Mouse (Mus musculus) CH12.LX (cell line): ENCODE data around the gene Usp12. TPM values are rescaled to one million over a fixed set of nuclear protein-coding genes. Genes with fewer than 3 reads are reported as not detected.

ENCODE experiments used
- DNase-seq: peaks from one replicate; pipeline ENCODE4 v3.0.0-alpha.2; 2013; ENCODE audit errors: extremely low read depth
- H3K27ac ChIP-seq: 2 replicates; pipeline ENCODE4 v1.5.1; 2012; ENCODE audit warnings: low read depth, mild to moderate bottlenecking, control low read depth, moderate library complexity; ENCODE audit not compliant: insufficient read depth
- H3K27me3 ChIP-seq: replicated peaks from 2 replicates; pipeline ENCODE3; 2012; ENCODE audit warnings: inconsistent platforms
- H3K36me3 ChIP-seq, 2 experiments: replicated peaks in 1 of 2; 2 replicates each; pipeline versions ENCODE3 to v1.6.1; 2012; ENCODE audit warnings: inconsistent platforms in 1 of 2, low read length in 1 of 2, mild to moderate bottlenecking in 1 of 2, mixed read lengths in 1 of 2, moderate library complexity in 1 of 2; ENCODE audit not compliant: control insufficient read depth in 1 of 2, insufficient read depth in 1 of 2
- H3K4me1 ChIP-seq, 2 experiments: 2 replicates each; pipeline ENCODE4 v1.6.1; 2012; ENCODE audit warnings: inconsistent platforms in 1 of 2, moderate library complexity in 1 of 2; ENCODE audit not compliant: insufficient read depth in 2 of 2, control insufficient read depth in 1 of 2
- H3K4me2 ChIP-seq: 2 replicates; pipeline ENCODE4 v1.6.1; 2012; ENCODE audit warnings: low read depth, mild to moderate bottlenecking, control low read depth; ENCODE audit not compliant: poor library complexity, insufficient read depth, severe bottlenecking
- H3K4me3 ChIP-seq, 3 experiments: fragments of 150-350 bp in 1 of 3; sonication (generic) in 1 of 3; replicated peaks in 1 of 3; 2 replicates each; pipeline versions ENCODE3 to v1.5.1; 2011 to 2012; ENCODE audit warnings: low read depth in 2 of 3, low read length in 2 of 3, mild to moderate bottlenecking in 2 of 3, moderate library complexity in 2 of 3, control low read depth in 1 of 3, improper control_type of control experiment in 1 of 3, inconsistent platforms in 1 of 3, mixed read lengths in 1 of 3; ENCODE audit not compliant: poor library complexity in 1 of 3
- H3K79me2 ChIP-seq: replicated peaks from 2 replicates; pipeline ENCODE4 v1.6.1; 2012; ENCODE audit warnings: mild to moderate bottlenecking, moderate library complexity; ENCODE audit not compliant: control insufficient read depth, poor library complexity, insufficient read depth, severe bottlenecking; ENCODE audit errors: extremely low read depth
- H3K9ac ChIP-seq: 2 replicates; pipeline ENCODE4 v1.6.1; 2012; ENCODE audit warnings: low read depth, mild to moderate bottlenecking, control low read depth, moderate library complexity; ENCODE audit not compliant: insufficient read depth
- H3K9me3 ChIP-seq: replicated peaks from 2 replicates; pipeline ENCODE3; 2012; ENCODE audit warnings: low read length, inconsistent platforms, mixed read lengths
- BHLHE40 ChIP-seq: IDR thresholded peaks from 2 replicates; pipeline ENCODE4 v1.6.1; 2011; ENCODE audit warnings: mild to moderate bottlenecking, low read depth, low read length, improper control_type of control experiment
- EP300 ChIP-seq: IDR thresholded peaks from 2 replicates; pipeline ENCODE4 v1.6.1; 2011; ENCODE audit warnings: low read length, improper control_type of control experiment
- JUN ChIP-seq: IDR thresholded peaks from 2 replicates; pipeline ENCODE4 v1.6.1; 2011; ENCODE audit warnings: low read depth, mild to moderate bottlenecking, low read length, improper control_type of control experiment, moderate library complexity; ENCODE audit not compliant: insufficient read depth
- JUND ChIP-seq: conservative IDR thresholded peaks from 2 replicates; pipeline ENCODE4 v1.6.1; 2011; ENCODE audit warnings: low read depth, low read length, improper control_type of control experiment
- KAT2A ChIP-seq: IDR thresholded peaks from 2 replicates; pipeline ENCODE4 v1.6.1; 2012; ENCODE audit warnings: low read length, improper control_type of control experiment, inconsistent platforms; ENCODE audit not compliant: insufficient replicate concordance
- MAZ ChIP-seq: IDR thresholded peaks from 2 replicates; pipeline ENCODE4 v1.6.1; 2012; ENCODE audit warnings: low read depth, mild to moderate bottlenecking, inconsistent platforms, low read length, improper control_type of control experiment, moderate library complexity
- MEF2A ChIP-seq: IDR thresholded peaks from 2 replicates; pipeline ENCODE4 v1.6.1; 2014; ENCODE audit warnings: low read depth, mild to moderate bottlenecking, inconsistent platforms, low read length, improper control_type of control experiment, borderline replicate concordance
- MYC ChIP-seq: IDR thresholded peaks from 2 replicates; pipeline ENCODE4 v1.6.1; 2011; ENCODE audit warnings: low read depth, mild to moderate bottlenecking, improper control_type of control experiment, low read length
- NRF1 ChIP-seq: IDR thresholded peaks from 2 replicates; pipeline ENCODE4 v1.6.1; 2014; ENCODE audit warnings: low read depth, mild to moderate bottlenecking, inconsistent platforms, low read length, improper control_type of control experiment, moderate library complexity
- PAX5 ChIP-seq: IDR thresholded peaks from 2 replicates; pipeline ENCODE4 v1.6.1; 2012; ENCODE audit warnings: low read length, inconsistent platforms, mixed read lengths
- POLR2AphosphoS2 ChIP-seq: IDR thresholded peaks from 2 replicates; pipeline ENCODE4 v1.6.1; 2011; ENCODE audit warnings: low read depth, low read length, improper control_type of control experiment
- TCF12 ChIP-seq: IDR thresholded peaks from 2 replicates; pipeline ENCODE4 v1.6.1; 2014; ENCODE audit warnings: low read depth, mild to moderate bottlenecking, inconsistent platforms, low read length, improper control_type of control experiment
- UBTF ChIP-seq: IDR thresholded peaks from 2 replicates; pipeline ENCODE4 v1.6.1; 2012; ENCODE audit warnings: low read depth, mild to moderate bottlenecking, inconsistent platforms, low read length, improper control_type of control experiment, moderate library complexity
- ZC3H11A ChIP-seq: IDR thresholded peaks from 2 replicates; pipeline ENCODE4 v1.6.1; 2012; ENCODE audit warnings: low read depth, mild to moderate bottlenecking, inconsistent platforms, low read length, improper control_type of control experiment
- ZKSCAN1 ChIP-seq: IDR thresholded peaks from 2 replicates; pipeline ENCODE4 v1.6.1; 2012; ENCODE audit warnings: low read depth, inconsistent platforms, low read length, improper control_type of control experiment, borderline replicate concordance
- ZNF384 ChIP-seq: IDR thresholded peaks from 2 replicates; pipeline ENCODE4 v1.6.1; 2012; ENCODE audit warnings: low read depth, low read length, improper control_type of control experiment, inconsistent platforms
- dilution Hi-C: fragments of 300-500 bp; cut with MboI; formaldehyde crosslinking; loops from 2 replicates; pipeline ENCODE4 v1.14.3; 2020; ENCODE audit warnings: low sequenced_read_pairs; ENCODE audit not compliant: extremely low pct_unique_long_range_greater_than_20kb, extremely low pct_ligation_motif_present
- in situ Hi-C: fragments of 300-500 bp; cut with MboI; formaldehyde crosslinking; loops from 3 replicates; pipeline ENCODE4 v1.14.3; 2019; ENCODE audit warnings: low sequenced_read_pairs, low pct_ligation_motif_present, low pct_unique_long_range_greater_than_20kb, mixed read lengths
- polyA plus RNA-seq: library from polyadenylated mRNA; unstranded; fragments of >175 nt; gene quantifications from 2 replicates; pipeline ENCODE4 v1.2.1, GENCODE M21; 2012; ENCODE audit warnings: low read depth; ENCODE audit not compliant: insufficient read length
- total RNA-seq, 2 experiments: library from RNA; depleted of rRNA; stranded (reverse); fragments of 300-350 nt in 1 of 2; fragments of >200 nt in 1 of 2; gene quantifications; 2 replicates each; pipeline ENCODE4 v1.2.3; 2012 to 2014

Gene Usp12
- total and polyA plus RNA-seq, 3 experiments: 7.8 to 17.8 (median 10.1) TPM

- Histone ChIP-seq H3K27ac (no peak overlapping the region), H3K27me3 (no peaks in the 10 kb centered on the region), H3K4me2 (peak overlapping the region; percentile 12; the same call in 1 of the 2 replicates), H3K4me1 (peaks cover 0 to 20% of the 10 kb centered on the region in 2 experiments; a peak in 2 of 4 replicates), H3K36me3 (no peaks in the 10 kb centered on the region), H3K4me3 (no peak overlapping the region), H3K9me3 (peaks cover 10% of the 10 kb centered on the region), H3K79me2 (no peaks in the 10 kb centered on the region), H3K9ac (peak overlapping the region; percentile 20)
- dilution Hi-C loops (no loop called here), in situ Hi-C loops (no loop called here)
- DNase-seq: no peak
- TF ChIP-seq ZNF384: no peak
- TF ChIP-seq EP300: 0 out of 2 replicates have a peak, but pooled peaks have one; percentile 14
- TF ChIP-seq JUN: no peak
- TF ChIP-seq, all 38 proteins: peak for 1
These were observed 11.2 kb upstream of the Usp12 start for GRCm38 (mm10) chr5:146806004-146806430.

GRCm38 (mm10) chr5:146798031-146798430 lies 3.2 kb upstream of the Usp12 start:
- peaks cover 9% of the 10 kb centered on the region for H3K79me2 ChIP-seq
- H3K36me3 ChIP-seq: no peaks in the 10 kb centered on the region
- H3K4me2 ChIP-seq: no peak overlapping the region
- no peak for DNase-seq
- H3K4me3 ChIP-seq: no peak overlapping the region
- in situ Hi-C loops (no loop called here), dilution Hi-C loops (no loop called here)
- H3K9ac ChIP-seq: no peak overlapping the region
- peaks cover 10% of the 10 kb centered on the region for H3K9me3 ChIP-seq
- TF ChIP-seq JUN: no peak
- TF ChIP-seq NRF1: no peak
- no peak for TF ChIP-seq MAZ
- TF ChIP-seq POLR2AphosphoS2: no peak
- no peak for TF ChIP-seq KAT2A
- TF ChIP-seq JUND: no peak
- no peak overlapping the region for H3K27ac ChIP-seq
- H3K4me1 ChIP-seq: peaks cover under 1 to 12% of the 10 kb centered on the region in 2 experiments; a peak in 3 of 4 replicates
- H3K27me3 ChIP-seq: peaks cover 2% of the 10 kb centered on the region

- TF ChIP-seq NRF1 (no peak), MYC (no peak), MEF2A (no peak), UBTF (no peak), TCF12 (no peak), MAZ (no peak), POLR2AphosphoS2 (no peak), BHLHE40 (no peak), ZC3H11A (no peak), PAX5 (no peak), ZKSCAN1 (no peak)
- H3K9ac ChIP-seq: no peak overlapping the region
- in situ Hi-C loops: no loop called here
These were observed 922 bp upstream of the Usp12 start for GRCm38 (mm10) chr5:146795728-146796127.

More at GRCm38 (mm10) chr5:146795728-146796127, 922 bp upstream of the Usp12 start:
- DNase-seq: no peak
- Histone ChIP-seq H3K36me3 (peaks cover 0 to 6% of the 10 kb centered on the region in 2 experiments), H3K27ac (no peak overlapping the region), H3K9me3 (no peaks in the 10 kb centered on the region), H3K4me1 (peaks cover 10 to 34% of the 10 kb centered on the region in 2 experiments), H3K27me3 (peaks cover 2% of the 10 kb centered on the region), H3K79me2 (peaks cover 9% of the 10 kb centered on the region), H3K4me3 (no peak overlapping the region), H3K4me2 (no peak overlapping the region)
- dilution Hi-C loops: no loop called here
